Mouse (Mus musculus): Measurements from ENCODE around the gene Parvb. TPM values are rescaled to one million over a fixed set of nuclear protein-coding genes. Genes with fewer than 3 reads are reported as not detected.
A peak's percentile ranks its signal among the peaks of the same experiment; 100 is the strongest.

Parvb gene
- total RNA-seq, 4 experiments from 2014 or later, result 37.2 to 42.3 (median 41.6) TPM

- no peak for DNase-seq (ENCODE audit: low spot score in 2 of 2)
These were observed 89.8 kb downstream of the Parvb start for GRCm38 (mm10) chr15:84321544-84322174.

GRCm38 (mm10) chr15:84323966-84324869, 92.4 kb downstream of the Parvb start, which contains the start of gene Parvg:
Gene Parvg (plus strand): TSS chr15:84324026.
- DNase-seq (ENCODE audit: low spot score in 2 of 2), result no peak

GRCm38 (mm10) chr15:84324870-84325553, 93.2 kb downstream of the Parvb start:
- DNase-seq (ENCODE audit: low spot score in 2 of 2), result peak; percentile 17 to 22

- DNase-seq (ENCODE audit: low spot score in 2 of 2), result no peak
These were observed 93.9 kb downstream of the Parvb start for GRCm38 (mm10) chr15:84325736-84326135.

- no peak for DNase-seq (ENCODE audit: low spot score in 2 of 2)
These were observed 97.0 kb downstream of the Parvb start for GRCm38 (mm10) chr15:84328870-84329269.

- DNase-seq (ENCODE audit: low spot score in 2 of 2), result no peak
These were observed 98.1 kb downstream of the Parvb start for GRCm38 (mm10) chr15:84329940-84330339.

- no peak for DNase-seq (ENCODE audit: low spot score in 2 of 2)
These were observed 99.3 kb downstream of the Parvb start for GRCm38 (mm10) chr15:84331066-84331612.

- DNase-seq (ENCODE audit: low spot score in 2 of 2), result no peak
These were observed 104.5 kb downstream of the Parvb start for GRCm38 (mm10) chr15:84336281-84336817.

- no peak for DNase-seq (ENCODE audit: low spot score in 2 of 2)
These were observed 105.8 kb downstream of the Parvb start for GRCm38 (mm10) chr15:84337599-84337998.

GRCm38 (mm10) chr15:84340926-84341325, 109.1 kb downstream of the Parvb start:
- DNase-seq (ENCODE audit: low spot score in 2 of 2), result no peak

- no peak for DNase-seq (ENCODE audit: low spot score in 2 of 2)
These were observed 116.9 kb downstream of the Parvb start for GRCm38 (mm10) chr15:84348769-84349168.

GRCm38 (mm10) chr15:84349915-84350738, 118.3 kb downstream of the Parvb start:
- DNase-seq (ENCODE audit: low spot score in 2 of 2), result no peak

GRCm38 (mm10) chr15:84351342-84351741, 119.5 kb downstream of the Parvb start:
- DNase-seq (ENCODE audit: low spot score in 2 of 2), result no peak

- DNase-seq (ENCODE audit: low spot score in 2 of 2), result no peak
These were observed 120.3 kb downstream of the Parvb start for GRCm38 (mm10) chr15:84351915-84352844.

GRCm38 (mm10) chr15:84355081-84355480, 123.2 kb downstream of the Parvb start:
- DNase-seq (ENCODE audit: low spot score in 2 of 2), result no peak

- DNase-seq (ENCODE audit: low spot score in 2 of 2), result no peak
These were observed 132.9 kb downstream of the Parvb start for GRCm38 (mm10) chr15:84364746-84365145.

All from gastrocnemius, adult 8-10 months (tissue).